8 mouse cellular contexts compared by ENCODE assay signal in the genomic region with DNA sequence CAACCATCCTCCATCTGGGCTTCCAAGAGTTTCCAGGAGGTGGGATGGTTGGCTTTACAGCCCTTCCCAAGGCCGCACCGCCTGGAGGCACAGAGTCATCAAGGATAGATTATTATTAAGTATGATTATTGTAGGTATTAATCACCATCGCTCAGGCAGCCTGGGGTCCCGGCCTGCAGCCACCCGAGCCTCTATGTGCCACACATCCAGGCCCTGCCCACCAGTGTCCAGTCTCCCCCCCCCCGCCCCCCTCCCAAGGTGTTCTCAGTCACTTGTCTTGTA. TPM values are rescaled to one million over a fixed set of nuclear protein-coding genes. Genes with fewer than 3 reads are reported as not detected.
DNase-seq lines count a peak whose midpoint lies in the region; ATAC-seq and TF ChIP-seq lines count a peak whose summit lies in the region.
"Had no signal": no experiment of that assay in that cellular context is flagged by ENCODE, and none has a peak within 500 bp of the region (broad histone marks: within the 10 kb centered on the region; RNA-seq: fewer than 3 reads in every experiment).

No protein-coding gene starts in this region.

- H3K27ac ChIP-seq in kidney, embryonic 14.5 days (ENCODE audit: low read depth, low read length) = peak overlapping the region; percentile 100
- 0 out of 2 replicates have a peak overlapping the region, but pooled peaks have one; percentile 63 for H3K27ac ChIP-seq in embryonic fibroblast, embryonic 13.5 days (ENCODE audit: insufficient read depth, low read length)
- H3K27ac ChIP-seq in hindbrain, embryonic 16.5 days (ENCODE audit: low read depth, low read length) = peak overlapping the region; percentile 91
- H3K27ac ChIP-seq in neural tube, embryonic 14.5 days (ENCODE audit: low read depth, low read length) = peak overlapping the region; percentile 100
- H3K27ac ChIP-seq in forebrain, embryonic 16.5 days (ENCODE audit: low read length) = no peak overlapping the region
- H3K27ac ChIP-seq: forebrain, embryonic 15.5 days had no signal

- peak overlapping the region; percentile 26; the same call in 1 of the 2 replicates for H3K4me3 ChIP-seq in kidney, embryonic 14.5 days (ENCODE audit: low read length)
- H3K4me3 ChIP-seq in embryonic fibroblast, embryonic 13.5 days (ENCODE audit: insufficient read depth, low read length) = no peak overlapping the region
- H3K4me3 ChIP-seq in hindbrain, embryonic 16.5 days (ENCODE audit: low read length) = peak overlapping the region; percentile 30
- H3K4me3 ChIP-seq in neural tube, embryonic 14.5 days (ENCODE audit: low read depth, low read length) = peak overlapping the region; percentile 59
- no peak overlapping the region for H3K4me3 ChIP-seq in forebrain, embryonic 16.5 days (replicated peaks; ENCODE audit: low read length)

- H3K4me1 ChIP-seq in kidney, embryonic 14.5 days (ENCODE audit: control insufficient read depth, insufficient read depth, low read length) = peaks cover 84% of the 10 kb centered on the region
- H3K4me1 ChIP-seq in embryonic fibroblast, embryonic 13.5 days (ENCODE audit: control insufficient read depth, insufficient read depth, low read length) = no peaks in the 10 kb centered on the region; the same call in 1 of the 2 replicates
- peaks cover 29% of the 10 kb centered on the region for H3K4me1 ChIP-seq in hindbrain, embryonic 16.5 days (ENCODE audit: control insufficient read depth, insufficient read depth, low read depth, low read length)
- peaks cover 83% of the 10 kb centered on the region for H3K4me1 ChIP-seq in neural tube, embryonic 14.5 days (ENCODE audit: control insufficient read depth, insufficient read depth, low read length)
- H3K4me1 ChIP-seq in forebrain, embryonic 16.5 days (replicated peaks; ENCODE audit: control insufficient read depth, insufficient read depth, low read length) = peaks cover 5% of the 10 kb centered on the region

- H3K4me2 ChIP-seq in kidney, embryonic 14.5 days (replicated peaks; ENCODE audit: low read depth, low read length) = peak overlapping the region; percentile 73
- peak overlapping the region; percentile 62 for H3K4me2 ChIP-seq in hindbrain, embryonic 16.5 days (ENCODE audit: low read length)
- H3K4me2 ChIP-seq in neural tube, embryonic 14.5 days (ENCODE audit: low read depth, low read length) = peak overlapping the region; percentile 100
- H3K4me2 ChIP-seq in forebrain, embryonic 16.5 days (ENCODE audit: low read length) = no peak overlapping the region
- H3K4me2 ChIP-seq: forebrain, embryonic 15.5 days had no signal

- no peak for ATAC-seq in kidney, embryonic 14.5 days (ENCODE audit: low FRiP score, low TSS enrichment)
- no peak for ATAC-seq in hindbrain, embryonic 16.5 days
- no peak for ATAC-seq in neural tube, embryonic 14.5 days (ENCODE audit: low read depth)
- no peak for ATAC-seq in cerebellum, adult (ENCODE audit: insufficient number of reproducible peaks, low FRiP score, low TSS enrichment)
- no peak for ATAC-seq in forebrain, embryonic 16.5 days
- ATAC-seq: forebrain, embryonic 15.5 days had no signal

- no peak for DNase-seq in kidney, postnatal 25 days

- 19% methylated on average over 6 of the region's 6 CpGs for WGBS in kidney, embryonic 14.5 days
- 6% methylated on average over 6 of the region's 6 CpGs for WGBS in hindbrain, embryonic 16.5 days
- 3% methylated on average over 6 of the region's 6 CpGs for WGBS in neural tube, embryonic 14.5 days
- WGBS in forebrain, embryonic 16.5 days = 4% methylated on average over 6 of the region's 6 CpGs

- H3K27me3 ChIP-seq in kidney, embryonic 14.5 days (ENCODE audit: control insufficient read depth, insufficient read depth, low read length) = no peaks in the 10 kb centered on the region
- peaks cover 24% of the 10 kb centered on the region for H3K27me3 ChIP-seq in hindbrain, embryonic 16.5 days (replicated peaks; ENCODE audit: control insufficient read depth, insufficient read depth, low read length)
- no peaks in the 10 kb centered on the region for H3K27me3 ChIP-seq in neural tube, embryonic 14.5 days (ENCODE audit: control insufficient read depth, insufficient read depth, low read length)
- H3K27me3 ChIP-seq in forebrain, embryonic 16.5 days (replicated peaks; ENCODE audit: control insufficient read depth, insufficient read depth, low read length) = peaks cover 88% of the 10 kb centered on the region

- no peak for TF ChIP-seq CTCF in embryonic fibroblast, embryonic 13.5 days (IDR thresholded peaks at IDR 0.05; ENCODE audit: borderline replicate concordance, insufficient read depth, low read length)

- no peak for TF ChIP-seq POLR2A in embryonic fibroblast, embryonic 13.5 days (IDR thresholded peaks at IDR 0.05; ENCODE audit: low read depth, low read length)

- H3K36me3 ChIP-seq in kidney, embryonic 14.5 days (ENCODE audit: control insufficient read depth, insufficient read depth, low read length) = peaks cover 37% of the 10 kb centered on the region
- H3K36me3 ChIP-seq in hindbrain, embryonic 16.5 days (ENCODE audit: control insufficient read depth, insufficient read depth, low read length) = no peaks in the 10 kb centered on the region
- peaks cover 27% of the 10 kb centered on the region for H3K36me3 ChIP-seq in neural tube, embryonic 14.5 days (ENCODE audit: control insufficient read depth, insufficient read depth, low read length)
- H3K36me3 ChIP-seq in forebrain, embryonic 16.5 days (ENCODE audit: control insufficient read depth, insufficient read depth) = no peaks in the 10 kb centered on the region
- H3K36me3 ChIP-seq: forebrain, embryonic 15.5 days had no signal

- no peaks in the 10 kb centered on the region for H3K9me3 ChIP-seq in kidney, embryonic 14.5 days (ENCODE audit: control insufficient read depth, low read length)
- H3K9me3 ChIP-seq in hindbrain, embryonic 16.5 days (ENCODE audit: control insufficient read depth, low read length) = no peaks in the 10 kb centered on the region
- H3K9me3 ChIP-seq in neural tube, embryonic 14.5 days (ENCODE audit: control insufficient read depth, low read length) = no peaks in the 10 kb centered on the region
- H3K9me3 ChIP-seq in forebrain, embryonic 16.5 days (ENCODE audit: control insufficient read depth, low read length) = no peaks in the 10 kb centered on the region
- H3K9me3 ChIP-seq: forebrain, embryonic 15.5 days had no signal

- peak overlapping the region; percentile 77 for H3K9ac ChIP-seq in kidney, embryonic 14.5 days (ENCODE audit: low read depth, low read length)
- H3K9ac ChIP-seq in hindbrain, embryonic 16.5 days (ENCODE audit: low read depth, low read length) = peak overlapping the region; percentile 62
- peak overlapping the region; percentile 100 for H3K9ac ChIP-seq in neural tube, embryonic 14.5 days (replicated peaks; ENCODE audit: low read depth, low read length)
- H3K9ac ChIP-seq in forebrain, embryonic 16.5 days (replicated peaks; ENCODE audit: low read depth, low read length) = no peak overlapping the region
- H3K9ac ChIP-seq: forebrain, embryonic 15.5 days had no signal

RNA-seq across cellular contexts. Expression of a gene that starts 5.5 kb away (rescaled TPM):
- polyA plus RNA-seq in kidney, embryonic 14.5 days (2014; fragmentation: Nextera tagmentation; extraction: Ambion mirVana) = 49.9 and 67.2 TPM in 2 replicates
- 6.6 and 11.0 TPM in 2 replicates for polyA plus RNA-seq in embryonic fibroblast, embryonic 13.5 days (2011; ENCODE audit: insufficient read length, low read depth, missing spikeins)
- polyA plus RNA-seq in hindbrain, embryonic 16.5 days (2015; fragmentation: Nextera tagmentation; extraction: Ambion mirVana) = 20.0 and 20.8 TPM in 2 replicates
- polyA plus RNA-seq in neural tube, embryonic 14.5 days (2014; fragmentation: Nextera tagmentation; extraction: Ambion mirVana) = 45.2 and 48.5 TPM in 2 replicates
- not detected in 2 replicates for polyA plus RNA-seq in forebrain, embryonic 16.5 days (2015; fragmentation: Nextera tagmentation; extraction: Ambion mirVana)
- polyA plus RNA-seq: forebrain, embryonic 15.5 days had no signal

RNA-seq across cellular contexts. Expression of a gene that starts 20.7 kb away (rescaled TPM):
- 0.27 and 0.37 TPM in 2 replicates for polyA plus RNA-seq in kidney, embryonic 14.5 days (2014; fragmentation: Nextera tagmentation; extraction: Ambion mirVana)
- polyA plus RNA-seq in embryonic fibroblast, embryonic 13.5 days (2011; ENCODE audit: insufficient read length, low read depth, missing spikeins) = not detected in 2 replicates
- 0.21 and 0.35 TPM in 2 replicates for polyA plus RNA-seq in hindbrain, embryonic 16.5 days (2015; fragmentation: Nextera tagmentation; extraction: Ambion mirVana)
- 0.62 and 0.96 TPM in 2 replicates for polyA plus RNA-seq in neural tube, embryonic 14.5 days (2014; fragmentation: Nextera tagmentation; extraction: Ambion mirVana)
- polyA plus RNA-seq in forebrain, embryonic 16.5 days (2015; fragmentation: Nextera tagmentation; extraction: Ambion mirVana) = not detected in 2 replicates
- polyA plus RNA-seq: forebrain, embryonic 15.5 days had no signal

RNA-seq across cellular contexts. Expression of a gene that starts 21.7 kb away (rescaled TPM):
- 8.2 and 8.6 TPM in 2 replicates for polyA plus RNA-seq in kidney, embryonic 14.5 days (2014; fragmentation: Nextera tagmentation; extraction: Ambion mirVana)
- polyA plus RNA-seq in embryonic fibroblast, embryonic 13.5 days (2011; ENCODE audit: insufficient read length, low read depth, missing spikeins) = 19.1 and 21.9 TPM in 2 replicates
- 4.8 and 5.6 TPM in 2 replicates for polyA plus RNA-seq in hindbrain, embryonic 16.5 days (2015; fragmentation: Nextera tagmentation; extraction: Ambion mirVana)
- 13.5 and 13.9 TPM in 2 replicates for polyA plus RNA-seq in neural tube, embryonic 14.5 days (2014; fragmentation: Nextera tagmentation; extraction: Ambion mirVana)
- polyA plus RNA-seq in forebrain, embryonic 16.5 days (2015; fragmentation: Nextera tagmentation; extraction: Ambion mirVana) = not detected in 2 replicates
- polyA plus RNA-seq: forebrain, embryonic 15.5 days had no signal

RNA-seq across cellular contexts. Expression of a gene that starts 26.8 kb away (rescaled TPM):
- 4.2 and 8.6 TPM in 2 replicates for polyA plus RNA-seq in kidney, embryonic 14.5 days (2014; fragmentation: Nextera tagmentation; extraction: Ambion mirVana)
- polyA plus RNA-seq in embryonic fibroblast, embryonic 13.5 days (2011; ENCODE audit: insufficient read length, low read depth, missing spikeins) = 8.3 and 10.4 TPM in 2 replicates
- polyA plus RNA-seq in hindbrain, embryonic 16.5 days (2015; fragmentation: Nextera tagmentation; extraction: Ambion mirVana) = 2.5 and 3.3 TPM in 2 replicates
- polyA plus RNA-seq in neural tube, embryonic 14.5 days (2014; fragmentation: Nextera tagmentation; extraction: Ambion mirVana) = 3.4 and 4.1 TPM in 2 replicates
- polyA plus RNA-seq in forebrain, embryonic 16.5 days (2015; fragmentation: Nextera tagmentation; extraction: Ambion mirVana) = not detected in 2 replicates
- polyA plus RNA-seq: forebrain, embryonic 15.5 days had no signal

RNA-seq across cellular contexts. Expression of a gene that starts 41.7 kb away (rescaled TPM):
- 22.1 and 24.3 TPM in 2 replicates for polyA plus RNA-seq in kidney, embryonic 14.5 days (2014; fragmentation: Nextera tagmentation; extraction: Ambion mirVana)
- polyA plus RNA-seq in embryonic fibroblast, embryonic 13.5 days (2011; ENCODE audit: insufficient read length, low read depth, missing spikeins) = 4.1 and 5.9 TPM in 2 replicates
- polyA plus RNA-seq in hindbrain, embryonic 16.5 days (2015; fragmentation: Nextera tagmentation; extraction: Ambion mirVana) = 120 and 133 TPM in 2 replicates
- polyA plus RNA-seq in neural tube, embryonic 14.5 days (2014; fragmentation: Nextera tagmentation; extraction: Ambion mirVana) = 49.1 and 52.4 TPM in 2 replicates
- polyA plus RNA-seq in forebrain, embryonic 16.5 days (2015; fragmentation: Nextera tagmentation; extraction: Ambion mirVana) = not detected in 2 replicates
- polyA plus RNA-seq: forebrain, embryonic 15.5 days had no signal

Comparison
In these comparisons a context has a peak if more than half of its experiments do, and no peak if none do; other contexts are left out.
1. H3K4me3 ChIP-seq: peak in kidney, embryonic 14.5 days (single experiment), hindbrain, embryonic 16.5 days (single experiment) and neural tube, embryonic 14.5 days (single experiment); none in embryonic fibroblast, embryonic 13.5 days (single experiment) and forebrain, embryonic 16.5 days (single experiment).